Mouse (Mus musculus) right cerebral cortex, adult 18-20 months (tissue): ENCODE results near the gene Sapcd1.

Source experiments
- DNase-seq: peaks from one replicate; pipeline ENCODE4 v3.0.0; 2022; ENCODE audit warnings: mixed read lengths

Sapcd1 gene

DNA sequence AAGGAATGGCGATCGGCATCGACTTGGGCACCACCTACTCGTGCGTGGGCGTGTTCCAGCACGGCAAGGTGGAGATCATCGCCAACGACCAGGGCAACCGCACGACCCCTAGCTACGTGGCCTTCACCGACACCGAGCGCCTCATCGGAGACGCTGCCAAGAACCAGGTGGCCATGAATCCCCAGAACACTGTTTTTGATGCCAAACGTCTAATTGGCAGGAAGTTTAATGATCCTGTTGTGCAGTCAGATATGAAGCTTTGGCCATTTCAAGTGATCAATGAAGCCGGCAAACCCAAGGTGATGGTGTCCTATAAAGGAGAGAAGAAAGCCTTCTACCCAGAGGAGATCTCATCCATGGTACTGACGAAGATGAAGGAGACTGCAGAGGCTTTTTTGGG is 50.8 kb downstream of the Sapcd1 start:
- DNase-seq = no peak
